Mouse (Mus musculus): ENCODE measurements around the gene Tas1r2. TPM values are rescaled to one million over a fixed set of nuclear protein-coding genes. Genes with fewer than 3 reads are reported as not detected.

The Tas1r2 gene
- polyA plus RNA-seq (2015; fragmentation: Nextera tagmentation; extraction: Ambion mirVana) = not detected in 2 replicates

DNA sequence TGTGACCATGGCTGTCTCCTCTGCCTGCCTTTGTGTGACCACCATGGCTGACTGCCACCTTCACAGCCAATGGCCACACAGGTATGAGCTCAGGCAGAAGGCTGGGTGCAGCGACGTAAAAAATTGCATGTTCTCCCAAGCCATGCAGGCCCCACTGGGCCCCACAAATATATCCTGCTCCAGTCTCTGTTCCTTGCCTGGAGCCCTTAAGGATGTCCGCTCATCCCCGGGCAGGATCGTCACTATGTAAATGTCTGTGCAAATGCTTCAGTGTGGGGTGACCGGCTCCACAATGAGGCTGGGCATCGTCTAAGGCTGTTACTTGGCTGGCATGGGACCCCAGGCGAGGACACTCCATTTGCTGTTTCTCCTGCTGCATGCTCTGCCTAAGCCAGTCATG, at the start of gene Tas1r2:
TSS of gene Tas1r2 (plus strand) at position 301 of the 400 bp plus-strand sequence.

GRCm38 (mm10) chr4:139622373-139623282, 30.7 kb upstream of the Tas1r2 start, which contains the start of gene Aldh4a1:
Gene Aldh4a1 (plus strand): TSS chr4:139622866.

Small RNAs within 50 kb of the gene (microRNA-seq; reads per million reads assigned to microRNA genes)
- gene Mir7020 = not detected

Other genes starting within 250 kb of the Tas1r2 start
- gene Iffo2, start 123.0 kb upstream of the Tas1r2 start, polyA plus RNA-seq (2015; fragmentation: Nextera tagmentation; extraction: Ambion mirVana) = 3.7 and 4.3 TPM in 2 replicates
- gene Gm21969, start 50.4 kb upstream of the Tas1r2 start, polyA plus RNA-seq (2015; fragmentation: Nextera tagmentation; extraction: Ambion mirVana) = 0.02 TPM in 1 of 2 replicates, not detected in the other
- gene Aldh4a1, start 30.7 kb upstream of the Tas1r2 start, polyA plus RNA-seq (2015; fragmentation: Nextera tagmentation; extraction: Ambion mirVana) = 16.8 and 17.2 TPM in 2 replicates
- not detected in 2 replicates for gene Pax7, start 180.0 kb downstream of the Tas1r2 start, polyA plus RNA-seq (2015; fragmentation: Nextera tagmentation; extraction: Ambion mirVana)

Data from urinary bladder, postnatal 0 days (tissue).